Mouse (Mus musculus) gastrocnemius, adult 2 months (tissue): ENCODE data around the gene Gcdh. TPM values are rescaled to one million over a fixed set of nuclear protein-coding genes. Genes with fewer than 3 reads are reported as not detected.

ENCODE experiments used
- DNase-seq: peaks from one replicate; pipeline ENCODE4 v3.0.0; 2022
- H3K27ac ChIP-seq: fragments of 200-600 bp; 2 replicates; pipeline ENCODE4 v1.8.1; 2022; ENCODE audit warnings: mild to moderate bottlenecking
- H3K4me3 ChIP-seq: fragments of 200-600 bp; 2 replicates; pipeline ENCODE4 v1.8.1; 2022; ENCODE audit warnings: mild to moderate bottlenecking, moderate library complexity
- CTCF ChIP-seq: fragments of 200-600 bp; IDR thresholded peaks from 2 replicates; pipeline ENCODE4 v1.8.1; 2022; ENCODE audit warnings: antibody characterized with exemption, mild to moderate bottlenecking, moderate library complexity
- intact Hi-C: fragments of 180-260 bp; cut with DNase I; formaldehyde crosslinking; loops from one replicate; pipeline ENCODE4 v1.15.1; 2025
- total RNA-seq, 2 experiments: library from RNA; stranded (reverse); gene quantifications; 2 replicates each; pipeline ENCODE4 v1.2.3; 2021

Gene Gcdh
- total RNA-seq, 2 experiments from 2014 or later = 33.9 to 51.1 TPM

DNA sequence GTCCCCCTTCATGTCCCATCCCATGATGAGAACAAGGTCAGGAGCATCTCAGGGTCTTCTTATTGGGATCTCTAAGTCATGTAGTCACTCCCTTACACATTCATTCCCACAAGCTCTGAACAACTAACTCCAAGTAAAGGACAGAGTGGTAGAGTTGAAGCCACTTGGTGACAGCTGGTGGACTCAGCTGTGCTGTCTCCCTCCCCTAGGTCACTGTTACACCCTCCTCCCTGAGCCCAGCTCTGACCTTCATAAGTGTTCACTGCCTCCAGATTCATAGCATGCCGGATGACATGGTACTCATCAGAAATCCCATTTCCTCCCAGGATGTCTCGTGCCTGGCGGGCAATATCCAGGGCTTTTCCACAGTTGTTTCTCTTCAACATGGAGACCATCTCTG lies 5.4 kb downstream of the Gcdh start:
- no peak for DNase-seq
- Histone ChIP-seq H3K4me3 (no peak overlapping the region), H3K27ac (no peak overlapping the region)
- no peak for TF ChIP-seq CTCF
- intact Hi-C loops = no loop called here

- Histone ChIP-seq H3K4me3 (no peak overlapping the region), H3K27ac (no peak overlapping the region)
- intact Hi-C loops = no loop called here
- no peak for TF ChIP-seq CTCF
- no peak for DNase-seq
Measured at GRCm38 (mm10) chr8:84884728-84885127, 9.0 kb downstream of the Gcdh start.

DNA sequence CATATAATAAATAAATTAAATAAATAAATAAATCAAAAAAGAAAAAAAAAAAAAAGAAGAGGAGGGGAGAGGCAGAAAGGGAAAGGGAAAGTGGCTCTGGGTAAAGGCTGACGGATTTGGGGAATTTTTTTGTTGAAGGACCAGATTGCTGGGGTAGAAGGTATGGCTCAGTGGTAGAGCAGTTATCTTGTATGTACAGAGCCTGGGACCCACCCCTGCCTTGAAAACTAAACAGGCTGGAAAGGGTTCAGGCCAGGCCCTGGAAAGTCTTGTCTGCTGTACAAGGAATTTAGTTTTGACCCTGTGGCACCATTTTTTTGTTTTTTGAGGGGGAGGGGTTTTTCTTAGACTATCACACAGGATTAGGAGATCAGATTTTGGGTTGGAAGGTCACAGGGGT lies 14.8 kb downstream of the Gcdh start:
- H3K27ac ChIP-seq = no peak overlapping the region
- H3K4me3 ChIP-seq = no peak overlapping the region
- intact Hi-C loops = no loop called here
- TF ChIP-seq CTCF = no peak
- no peak for DNase-seq

DNA sequence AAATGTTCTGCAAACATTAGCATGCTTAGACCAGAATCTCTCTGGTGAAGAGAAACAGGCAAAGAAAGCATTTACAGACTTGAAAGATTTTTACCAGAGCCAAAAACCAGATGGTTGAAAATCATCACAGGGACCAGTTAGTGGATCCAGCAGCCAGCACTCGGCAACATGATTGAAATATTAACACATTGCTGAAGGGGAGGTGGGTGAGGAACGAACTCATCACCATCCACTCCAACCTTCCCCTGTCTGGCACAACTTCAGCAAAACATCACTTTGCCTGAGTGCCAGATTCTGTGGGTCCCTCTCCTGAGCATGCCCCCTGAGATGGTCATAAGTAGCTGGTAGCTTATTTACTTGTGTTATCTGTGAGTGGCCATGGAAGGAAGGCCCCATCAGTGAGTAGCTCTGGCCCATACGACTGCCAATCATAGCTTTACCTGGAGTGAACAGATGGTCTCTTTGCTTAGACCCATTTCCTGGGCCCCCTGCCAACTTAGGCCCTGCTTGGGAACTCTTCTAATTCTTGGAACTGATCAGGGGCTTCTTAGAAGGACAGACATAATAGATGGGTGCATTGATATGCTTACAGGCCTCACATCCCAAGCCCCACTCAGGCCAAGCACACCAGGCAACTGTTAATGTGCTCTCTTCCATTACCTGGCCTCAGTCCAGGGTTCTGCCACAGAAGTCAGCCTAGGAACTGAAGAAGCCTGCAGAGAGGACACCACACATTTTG lies 16.3 kb downstream of the Gcdh start:
- intact Hi-C loops = no loop called here

GRCm38 (mm10) chr8:84874339-84874738 lies 19.4 kb downstream of the Gcdh start:
- TF ChIP-seq CTCF = no peak
- Histone ChIP-seq H3K4me3 (no peak overlapping the region), H3K27ac (no peak overlapping the region)
- DNase-seq = no peak
- intact Hi-C loops = no loop called here

More for the DNA sequence above, 16.3 kb downstream of the Gcdh start:
- no peak for TF ChIP-seq CTCF
- DNase-seq = no peak
- H3K4me3 ChIP-seq = no peak overlapping the region
- no peak overlapping the region for H3K27ac ChIP-seq

GRCm38 (mm10) chr8:84873016-84873415 lies 20.7 kb downstream of the Gcdh start:
- DNase-seq = no peak
- intact Hi-C loops = no loop called here
- Histone ChIP-seq H3K4me3 (peak overlapping the region; percentile 78), H3K27ac (no peak overlapping the region)
- TF ChIP-seq CTCF = no peak

DNA sequence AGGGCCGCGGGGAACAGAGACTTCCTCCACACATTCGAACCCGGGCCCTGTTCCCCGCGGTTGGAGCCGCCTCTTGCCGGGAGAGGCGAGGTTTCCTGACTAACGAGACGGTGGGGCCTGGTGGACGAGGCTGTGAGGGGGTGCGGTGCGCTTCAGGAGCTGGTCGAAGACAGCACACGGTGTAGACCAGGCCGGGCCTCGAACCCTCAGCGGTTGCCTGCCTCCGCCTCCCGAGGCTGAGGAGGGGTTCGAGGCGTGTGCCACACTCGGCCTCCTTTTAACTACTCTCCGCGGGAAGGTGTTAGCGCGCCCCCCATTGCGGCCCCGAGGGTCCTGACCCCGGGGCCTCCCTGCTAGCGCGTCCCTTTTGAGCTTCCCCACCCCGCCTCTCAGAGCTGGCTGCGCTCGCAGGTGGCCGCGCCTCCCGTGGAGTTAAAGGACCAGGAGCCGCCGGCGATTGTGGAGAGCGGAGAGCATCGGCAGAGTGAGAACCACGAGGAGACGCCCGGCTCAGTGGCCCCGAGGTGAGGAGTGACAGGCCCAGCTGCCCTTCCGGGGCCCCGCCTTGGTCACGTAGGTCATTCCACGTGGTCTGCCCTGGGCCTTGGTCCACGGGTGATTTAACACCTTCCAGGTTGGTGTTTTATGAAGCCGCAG lies 21.3 kb downstream of the Gcdh start:
- Histone ChIP-seq H3K4me3 (peak overlapping the region; percentile 78), H3K27ac (peak overlapping the region; percentile 32; the same call in 1 of the 2 replicates)
- DNase-seq = peak; percentile 59
- intact Hi-C loops = no loop called here
- TF ChIP-seq CTCF = no peak

GRCm38 (mm10) chr8:84871376-84872308 lies 22.1 kb downstream of the Gcdh start, which contains the start of gene Syce2:
Gene Syce2, plus strand, starts transcription at chr8:84872111.
- Histone ChIP-seq H3K4me3 (peak within 1 kb of the TSS; percentile 78), H3K27ac (peak within 1 kb of the TSS; percentile 32; the same call in 1 of the 2 replicates)
- TF ChIP-seq CTCF = peak; percentile 5; the same call in 1 of the 2 replicates
- DNase-seq = peak; percentile 83
- intact Hi-C loops = no loop called here

DNA sequence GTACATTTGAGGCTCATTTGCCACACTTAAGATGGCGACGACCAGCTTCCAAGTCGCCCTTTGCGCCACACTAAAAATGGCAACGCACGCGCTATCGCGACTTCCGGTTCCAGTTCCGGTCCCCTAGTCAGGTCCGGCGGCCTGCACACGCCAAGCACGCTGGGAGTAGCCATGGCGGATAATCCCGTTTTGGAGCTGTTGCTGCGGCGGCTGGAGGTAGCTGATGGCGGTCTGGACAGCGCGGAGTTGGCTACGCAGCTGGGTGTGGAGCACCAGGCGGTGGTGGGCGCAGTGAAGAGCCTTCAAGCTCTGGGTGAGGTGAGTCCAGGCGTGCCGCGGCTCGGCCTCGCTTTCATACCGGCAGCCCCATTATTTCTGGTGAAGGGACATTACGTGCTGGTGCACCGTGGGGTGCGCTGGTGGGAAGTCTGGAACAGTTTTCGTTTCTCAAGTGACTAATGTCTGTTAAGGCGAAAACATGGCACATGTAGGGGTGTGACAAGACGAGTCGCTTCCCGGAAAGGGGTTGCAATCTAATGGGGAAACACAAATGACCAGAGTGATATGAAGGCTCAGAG lies 36.8 kb downstream of the Gcdh start, which contains the start of gene Farsa:
Gene Farsa (plus strand): TSS at position 126 of the 578 bp plus-strand sequence.
- TF ChIP-seq CTCF = no peak
- DNase-seq = peak; percentile 96
- intact Hi-C loops = no loop called here
- Histone ChIP-seq H3K27ac (peak within 1 kb of the TSS; percentile 97), H3K4me3 (peak within 1 kb of the TSS; percentile 96)

GRCm38 (mm10) chr8:84856434-84856833 lies 37.3 kb downstream of the Gcdh start:
- intact Hi-C loops = no loop called here
- no peak for TF ChIP-seq CTCF
- peak overlapping the region; percentile 96; the same call in 1 of the 2 replicates for H3K4me3 ChIP-seq

DNA sequence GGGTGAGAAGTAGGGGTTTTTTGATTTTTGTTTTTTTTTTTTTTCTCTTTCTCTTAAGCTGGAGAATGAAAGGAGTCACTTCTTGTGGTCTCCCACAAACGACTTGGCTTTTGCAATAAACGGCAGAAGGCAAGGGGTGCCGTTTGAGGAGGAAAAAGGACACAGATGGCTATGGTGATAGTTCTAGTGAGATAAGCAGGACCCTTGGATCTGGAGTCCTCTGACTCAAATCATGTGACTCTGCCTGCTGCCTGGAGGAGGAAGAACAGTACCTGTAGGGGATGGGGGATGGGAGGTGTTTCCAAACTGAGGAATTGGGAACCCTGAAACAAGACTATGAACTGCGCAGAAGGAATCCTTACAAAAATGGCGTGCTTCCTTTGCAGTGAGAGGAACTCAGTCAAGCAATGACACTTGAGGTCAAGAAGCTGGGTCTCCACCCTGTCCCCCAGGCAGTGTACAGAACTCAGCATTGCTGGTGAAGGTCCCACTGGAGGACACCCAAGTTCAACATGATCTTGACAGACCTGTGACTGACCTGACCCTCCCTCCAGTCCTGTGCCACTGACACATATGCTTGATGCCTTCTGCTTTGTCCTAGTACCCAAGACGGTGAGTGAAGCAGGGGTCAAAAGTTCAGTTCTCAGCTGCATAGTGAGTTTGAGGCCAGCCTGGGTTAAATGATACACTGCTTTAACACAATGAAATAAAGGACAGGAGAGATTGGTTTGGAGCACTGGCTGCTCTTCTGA lies 45.9 kb downstream of the Gcdh start:
- Histone ChIP-seq H3K27ac (peak overlapping the region; percentile 93), H3K4me3 (peak overlapping the region; percentile 80)
- no peak for TF ChIP-seq CTCF
- intact Hi-C loops = loop anchor here (5.0 kb wide), 2 partner anchors 54 to 129 kb away; partner anchors contain the start of genes Junb and Klf1
- no peak for DNase-seq

More at GRCm38 (mm10) chr8:84856434-84856833, 37.3 kb downstream of the Gcdh start:
- H3K27ac ChIP-seq = no peak overlapping the region
- no peak for DNase-seq
